In genomic region chr5:24525360-24526189, GRCm38 (mm10) we compare ENCODE assay signal across 11 mouse cellular contexts. TPM values are rescaled to one million over a fixed set of nuclear protein-coding genes. Genes with fewer than 3 reads are reported as not detected.
DNase-seq lines count a peak whose midpoint lies in the region; ATAC-seq and TF ChIP-seq lines count a peak whose summit lies in the region.
"Had no signal": no experiment of that assay in that cellular context is flagged by ENCODE, and none has a peak within 500 bp of the region (broad histone marks: within the 10 kb centered on the region; RNA-seq: fewer than 3 reads in every experiment).

No protein-coding gene starts in this region.

- H3K9me3 ChIP-seq in kidney, postnatal 0 days (replicated peaks; ENCODE audit: low read length): no peaks in the 10 kb centered on the region
- no peaks in the 10 kb centered on the region for H3K9me3 ChIP-seq in forebrain, embryonic 13.5 days (replicated peaks)
- no peaks in the 10 kb centered on the region for H3K9me3 ChIP-seq in limb, embryonic 12.5 days
- no peaks in the 10 kb centered on the region for H3K9me3 ChIP-seq in neural tube, embryonic 14.5 days (ENCODE audit: control insufficient read depth, low read length)

- no peak overlapping the region for H3K9ac ChIP-seq in kidney, postnatal 0 days (ENCODE audit: low read depth, low read length)
- peak overlapping the region; percentile 66 for H3K9ac ChIP-seq in forebrain, embryonic 13.5 days
- no peak overlapping the region for H3K9ac ChIP-seq in limb, embryonic 12.5 days (replicated peaks)
- peak overlapping the region; percentile 68 for H3K9ac ChIP-seq in neural tube, embryonic 14.5 days (replicated peaks; ENCODE audit: low read depth, low read length)

- peaks cover 12% of the 10 kb centered on the region; the same call in 1 of the 2 replicates for H3K4me1 ChIP-seq in kidney, postnatal 0 days (replicated peaks; ENCODE audit: insufficient read depth, low read length)
- H3K4me1 ChIP-seq in forebrain, embryonic 13.5 days: peaks cover 17% of the 10 kb centered on the region
- H3K4me1 ChIP-seq in limb, embryonic 12.5 days (replicated peaks): peaks cover 19% of the 10 kb centered on the region
- peaks cover 14% of the 10 kb centered on the region for H3K4me1 ChIP-seq in neural tube, embryonic 14.5 days (ENCODE audit: control insufficient read depth, insufficient read depth, low read length)

- ATAC-seq in kidney, postnatal 0 days (replicated peaks; ENCODE audit: low FRiP score, low read depth): no peak
- ATAC-seq in forebrain, embryonic 13.5 days: no peak
- ATAC-seq in limb, embryonic 12.5 days (ENCODE audit: insufficient number of reproducible peaks, insufficient read depth, low FRiP score, low TSS enrichment, low read depth): no peak
- no peak for ATAC-seq in neural tube, embryonic 14.5 days (ENCODE audit: low read depth)
- ATAC-seq in granulocyte monocyte progenitor cell, adult 5-6 weeks (replicated peaks; ENCODE audit: poor library complexity, severe bottlenecking): no peak
- ATAC-seq: Patski had no signal

- peaks cover 80% of the 10 kb centered on the region for H3K27me3 ChIP-seq in kidney, postnatal 0 days (ENCODE audit: insufficient read depth, low read length)
- H3K27me3 ChIP-seq in forebrain, embryonic 13.5 days: peaks cover 86% of the 10 kb centered on the region
- H3K27me3 ChIP-seq in limb, embryonic 12.5 days: peaks cover 96% of the 10 kb centered on the region
- H3K27me3 ChIP-seq in neural tube, embryonic 14.5 days (ENCODE audit: control insufficient read depth, insufficient read depth, low read length): peaks cover 20% of the 10 kb centered on the region

- 3% methylated on average over 34 of the region's 34 CpGs for WGBS in kidney, postnatal 0 days
- 3% methylated on average over 34 of the region's 34 CpGs for WGBS in forebrain, embryonic 13.5 days
- WGBS in limb, embryonic 12.5 days: 3% methylated on average over 34 of the region's 34 CpGs
- WGBS in neural tube, embryonic 14.5 days: 4% methylated on average over 34 of the region's 34 CpGs

- intact Hi-C loops in left cerebral cortex, postnatal 10 days (cut with DNase I): no loop called here

- peak overlapping the region; percentile 41 for H3K4me3 ChIP-seq in kidney, postnatal 0 days (replicated peaks; ENCODE audit: low read depth, low read length)
- peak overlapping the region; percentile 49 for H3K4me3 ChIP-seq in forebrain, embryonic 13.5 days
- H3K4me3 ChIP-seq in limb, embryonic 12.5 days (replicated peaks): peak overlapping the region; percentile 43
- H3K4me3 ChIP-seq in neural tube, embryonic 14.5 days (ENCODE audit: low read depth, low read length): peak overlapping the region; percentile 48

- H3K27ac ChIP-seq in kidney, postnatal 0 days: no peak overlapping the region
- no peak overlapping the region for H3K27ac ChIP-seq in forebrain, embryonic 13.5 days
- no peak overlapping the region for H3K27ac ChIP-seq in limb, embryonic 12.5 days
- peak overlapping the region; percentile 64; the same call in 1 of the 2 replicates for H3K27ac ChIP-seq in neural tube, embryonic 14.5 days (ENCODE audit: low read depth, low read length)

- no peaks in the 10 kb centered on the region for H3K36me3 ChIP-seq in kidney, postnatal 0 days (ENCODE audit: insufficient read depth, low read length)
- no peaks in the 10 kb centered on the region for H3K36me3 ChIP-seq in forebrain, embryonic 13.5 days (ENCODE audit: poor library complexity, severe bottlenecking)
- H3K36me3 ChIP-seq in limb, embryonic 12.5 days: no peaks in the 10 kb centered on the region
- H3K36me3 ChIP-seq in neural tube, embryonic 14.5 days (ENCODE audit: control insufficient read depth, insufficient read depth, low read length): no peaks in the 10 kb centered on the region

- DNase-seq in kidney, postnatal 0 days (ENCODE audit: low spot score): no peak
- DNase-seq in kidney, postnatal 14 days: no peak
- no peak for DNase-seq in left cerebral cortex, postnatal 10 days (ENCODE audit: extremely low spot score in 1 of 2, low spot score in 2 of 2)
- no peak for DNase-seq in urinary bladder, postnatal 25 days (ENCODE audit: low spot score)
- DNase-seq: lung, adult 18-20 months had no signal

- peak overlapping the region; percentile 58 for H3K4me2 ChIP-seq in kidney, postnatal 0 days (ENCODE audit: low read length)
- peak overlapping the region; percentile 86 for H3K4me2 ChIP-seq in forebrain, embryonic 13.5 days
- H3K4me2 ChIP-seq in limb, embryonic 12.5 days: peak overlapping the region; percentile 69
- peak overlapping the region; percentile 80 for H3K4me2 ChIP-seq in neural tube, embryonic 14.5 days (ENCODE audit: low read depth, low read length)

- no peak for TF ChIP-seq CTCF in kidney, postnatal 0 days (IDR thresholded peaks at IDR 0.05; ENCODE audit: low read depth)

RNA-seq across cellular contexts. Expression of gene Gbx1, which starts 1.4 kb away (rescaled TPM):
- 0.04 TPM in 2 replicates for polyA plus RNA-seq in kidney, postnatal 0 days (2015; fragmentation: Nextera tagmentation; extraction: Ambion mirVana)
- 0.90 and 0.97 TPM in 2 replicates for polyA plus RNA-seq in forebrain, embryonic 13.5 days (2015; fragmentation: Nextera tagmentation; extraction: Ambion mirVana)
- polyA plus RNA-seq in limb, embryonic 12.5 days (2016; fragmentation: Nextera tagmentation; extraction: Ambion mirVana): 0.05 TPM in 1 of 2 replicates, not detected in the other
- polyA plus RNA-seq in neural tube, embryonic 14.5 days (2014; fragmentation: Nextera tagmentation; extraction: Ambion mirVana): 3.5 and 5.8 TPM in 2 replicates
- total RNA-seq in left cerebral cortex, postnatal 10 days (2021): under 1 TPM; 0.18 to 0.26 TPM
- total RNA-seq in granulocyte monocyte progenitor cell, adult 5-6 weeks (2014; fragmentation: Nextera tagmentation): not detected in 2 replicates
- total RNA-seq in granulocyte monocyte progenitor cell, adult 5-6 weeks (2017): not detected in 2 replicates
- total RNA-seq: gastrocnemius, adult 18-20 months had no signal
- polyA plus RNA-seq: Patski had no signal

RNA-seq across cellular contexts. Expression of gene Asb10, which starts 15.2 kb away (rescaled TPM):
- polyA plus RNA-seq in kidney, postnatal 0 days (2015; fragmentation: Nextera tagmentation; extraction: Ambion mirVana): 0.69 and 0.93 TPM in 2 replicates
- polyA plus RNA-seq in forebrain, embryonic 13.5 days (2015; fragmentation: Nextera tagmentation; extraction: Ambion mirVana): 0.06 and 0.15 TPM in 2 replicates
- 0.72 and 1.1 TPM in 2 replicates for polyA plus RNA-seq in limb, embryonic 12.5 days (2016; fragmentation: Nextera tagmentation; extraction: Ambion mirVana)
- polyA plus RNA-seq in neural tube, embryonic 14.5 days (2014; fragmentation: Nextera tagmentation; extraction: Ambion mirVana): 0.17 and 0.45 TPM in 2 replicates
- total RNA-seq in left cerebral cortex, postnatal 10 days (2021): under 1 TPM; 0.24 to 0.45 TPM
- not detected in 2 replicates for total RNA-seq in granulocyte monocyte progenitor cell, adult 5-6 weeks (2014; fragmentation: Nextera tagmentation)
- total RNA-seq in granulocyte monocyte progenitor cell, adult 5-6 weeks (2017): not detected in 2 replicates
- polyA plus RNA-seq: Patski had no signal

RNA-seq across cellular contexts. Expression of gene 4931409K22Rik, which starts 31.0 kb away (rescaled TPM):
- 0.12 and 0.19 TPM in 2 replicates for polyA plus RNA-seq in kidney, postnatal 0 days (2015; fragmentation: Nextera tagmentation; extraction: Ambion mirVana)
- polyA plus RNA-seq in forebrain, embryonic 13.5 days (2015; fragmentation: Nextera tagmentation; extraction: Ambion mirVana): 0.62 TPM in 2 replicates
- polyA plus RNA-seq in limb, embryonic 12.5 days (2016; fragmentation: Nextera tagmentation; extraction: Ambion mirVana): 0.06 and 0.19 TPM in 2 replicates
- 0.14 and 0.16 TPM in 2 replicates for polyA plus RNA-seq in neural tube, embryonic 14.5 days (2014; fragmentation: Nextera tagmentation; extraction: Ambion mirVana)
- not detected for total RNA-seq in left cerebral cortex, postnatal 10 days (2021)
- total RNA-seq in granulocyte monocyte progenitor cell, adult 5-6 weeks (2014; fragmentation: Nextera tagmentation): not detected in 2 replicates
- total RNA-seq in granulocyte monocyte progenitor cell, adult 5-6 weeks (2017): not detected in 2 replicates
- total RNA-seq: gastrocnemius, adult 18-20 months had no signal
- polyA plus RNA-seq: Patski had no signal

RNA-seq across cellular contexts. Expression of gene Abcf2, which starts 51.7 kb away (rescaled TPM):
- 74.4 and 79.6 TPM in 2 replicates for polyA plus RNA-seq in kidney, postnatal 0 days (2015; fragmentation: Nextera tagmentation; extraction: Ambion mirVana)
- polyA plus RNA-seq in forebrain, embryonic 13.5 days (2015; fragmentation: Nextera tagmentation; extraction: Ambion mirVana): 117 and 124 TPM in 2 replicates
- polyA plus RNA-seq in limb, embryonic 12.5 days (2016; fragmentation: Nextera tagmentation; extraction: Ambion mirVana): 131 and 134 TPM in 2 replicates
- polyA plus RNA-seq in neural tube, embryonic 14.5 days (2014; fragmentation: Nextera tagmentation; extraction: Ambion mirVana): 80.3 and 89.8 TPM in 2 replicates
- total RNA-seq in left cerebral cortex, postnatal 10 days (2021): 10 to 100 TPM; 56.0 to 58.9 TPM
- total RNA-seq in granulocyte monocyte progenitor cell, adult 5-6 weeks (2014; fragmentation: Nextera tagmentation): 51.6 and 74.3 TPM in 2 replicates
- total RNA-seq in granulocyte monocyte progenitor cell, adult 5-6 weeks (2017): 98.3 and 98.8 TPM in 2 replicates

Comparison
In these comparisons a context has a peak if more than half of its experiments do, and no peak if none do; other contexts are left out.
1. H3K9ac ChIP-seq: peak in forebrain, embryonic 13.5 days (single experiment) and neural tube, embryonic 14.5 days (single experiment); none in kidney, postnatal 0 days (single experiment) and limb, embryonic 12.5 days (single experiment).
2. Peak in every context shown above with its lines, with median percentiles within 50 percentile points of each other: H3K4me2 ChIP-seq and H3K4me3 ChIP-seq.